Mouse (Mus musculus) hindbrain, embryonic 16.5 days (tissue): ENCODE measurements at regions not wholly inside any gene's neighbourhood (a gene's known extent, or its start where the extent isn't known, plus 50 kb on each side); places are given as distances from the start of the nearest gene placed in this dataset. TPM values are rescaled to one million over a fixed set of nuclear protein-coding genes. Genes with fewer than 3 reads are reported as not detected.

Experiments
- microRNA-seq: library from miRNA; unstranded; fragments of <30 nt; microRNA quantifications from one replicate; pipeline ENCODE4, GENCODE M21; 2017

Small RNA genes in the stretch of these regions (microRNA-seq; reads per million reads assigned to microRNA genes)
- gene Gm25255 (not detected), gene Gm25871 (not detected)
